Mouse (Mus musculus) embryonic facial prominence, embryonic 12.5 days (tissue): ENCODE results near the gene Spata33. TPM values are rescaled to one million over a fixed set of nuclear protein-coding genes. Genes with fewer than 3 reads are reported as not detected.
A peak's percentile ranks its signal among the peaks of the same experiment; 100 is the strongest.
"Not testable (repeated sequence)": the region's sequence is repeated elsewhere in the genome, so short reads cannot be mapped to it uniquely, and the experiment has no call there.

Experiments used
- ATAC-seq: fragments of 200-750 bp; cut with Nextera tagmentation; 2 replicates; pipeline ENCODE4 v1.8.0; 2017; ENCODE audit not compliant: insufficient number of reproducible peaks, insufficient read depth, low FRiP score, low TSS enrichment
- H3K27ac ChIP-seq: fragments of 300-500 bp; sonication (generic); 2 replicates; pipeline ENCODE4 v1.5.1; 2016; ENCODE audit warnings: mild to moderate bottlenecking
- H3K27me3 ChIP-seq: fragments of 300-500 bp; sonication (generic); 2 replicates; pipeline ENCODE4 v1.6.1; 2016; ENCODE audit warnings: mild to moderate bottlenecking, moderate library complexity
- H3K36me3 ChIP-seq: fragments of 300-500 bp; sonication (generic); 2 replicates; pipeline ENCODE4 v1.6.1; 2016; ENCODE audit warnings: mild to moderate bottlenecking
- H3K4me1 ChIP-seq: fragments of 300-500 bp; sonication (generic); 2 replicates; pipeline ENCODE4 v1.6.1; 2016
- H3K4me2 ChIP-seq: fragments of 300-500 bp; sonication (generic); replicated peaks from 2 replicates; pipeline ENCODE4 v1.6.1; 2016; ENCODE audit warnings: mild to moderate bottlenecking, moderate library complexity
- H3K4me3 ChIP-seq: fragments of 300-500 bp; sonication (generic); 2 replicates; pipeline ENCODE4 v1.5.1; 2016; ENCODE audit warnings: mild to moderate bottlenecking
- H3K9ac ChIP-seq: fragments of 300-500 bp; sonication (generic); 2 replicates; pipeline ENCODE4 v1.6.1; 2016; ENCODE audit warnings: mild to moderate bottlenecking, moderate library complexity
- H3K9me3 ChIP-seq: fragments of 300-500 bp; sonication (generic); 2 replicates; pipeline ENCODE4 v1.6.1; 2016; ENCODE audit warnings: mild to moderate bottlenecking, moderate library complexity
- WGBS: fragments of 180-500 bp; shearing (Covaris S2); methylation state at CpG from one replicate; pipeline ENCODE4 v1.1.7; 2016; 5-methylcytosine and 5-hydroxymethylcytosine counted together
- polyA plus RNA-seq: library from polyadenylated mRNA; unstranded; fragments of >200 nt; fragmentation: Nextera tagmentation; extraction: Ambion mirVana; gene quantifications from 2 replicates; pipeline ENCODE4 v1.2.1, GENCODE M21; 2016

Spata33 gene
- polyA plus RNA-seq: 5.9 and 7.0 TPM in 2 replicates

GRCm38 (mm10) chr8:123212321-123213117, at the start of gene Spata33, which contains the start of gene Chmp1a:
Gene Spata33 (plus strand): TSS chr8:123212832.
Gene Chmp1a (minus strand): TSS chr8:123212763.
- Histone ChIP-seq H3K9ac (peak within 1 kb of the TSS; percentile 92), H3K36me3 (peaks cover 24% of the 10 kb centered on the region), H3K4me3 (peak within 1 kb of the TSS; percentile 97), H3K4me2 (peak within 1 kb of the TSS; percentile 94), H3K9me3 (no peaks in the 10 kb centered on the region), H3K27ac (peak within 1 kb of the TSS; percentile 57), H3K27me3 (no peaks in the 10 kb centered on the region), H3K4me1 (peaks cover 19% of the 10 kb centered on the region)
- WGBS: under 1% methylated on average over 76 of the region's 76 CpGs
- ATAC-seq: peak; percentile 90

- 44% methylated on average over 3 of the region's 3 CpGs for WGBS
- no peak for ATAC-seq
Measured at GRCm38 (mm10) chr8:123181391-123181790, 31.2 kb upstream of the Spata33 start.

GRCm38 (mm10) chr8:123185566-123186409, 26.8 kb upstream of the Spata33 start, which contains the start of gene Dpep1:
Gene Dpep1 (plus strand): TSS chr8:123186242.
- Histone ChIP-seq H3K27ac (peak within 1 kb of the TSS; percentile 81), H3K4me2 (peak within 1 kb of the TSS; percentile 31), H3K4me1 (peaks cover 24% of the 10 kb centered on the region), H3K36me3 (no peaks in the 10 kb centered on the region), H3K4me3 (no peak within 1 kb of the TSS), H3K9me3 (no peaks in the 10 kb centered on the region), H3K27me3 (no peaks in the 10 kb centered on the region), H3K9ac (0 out of 2 replicates have a peak within 1 kb of the TSS, but pooled peaks have one; percentile 12)
- WGBS: 13% methylated on average over 19 of the region's 19 CpGs
- ATAC-seq: no peak

More at GRCm38 (mm10) chr8:123181391-123181790, 31.2 kb upstream of the Spata33 start:
- Histone ChIP-seq H3K4me3 (no peak overlapping the region), H3K9ac (no peak overlapping the region), H3K9me3 (peaks cover 17% of the 10 kb centered on the region), H3K27me3 (no peaks in the 10 kb centered on the region), H3K36me3 (no peaks in the 10 kb centered on the region), H3K4me2 (no peak overlapping the region), H3K4me1 (peaks cover 15% of the 10 kb centered on the region), H3K27ac (no peak overlapping the region)

- Histone ChIP-seq H3K9ac (no peak overlapping the region), H3K4me3 (no peak overlapping the region), H3K27me3 (no peaks in the 10 kb centered on the region), H3K4me1 (peaks cover 24% of the 10 kb centered on the region), H3K36me3 (no peaks in the 10 kb centered on the region), H3K27ac (no peak overlapping the region), H3K9me3 (no peaks in the 10 kb centered on the region), H3K4me2 (no peak overlapping the region)
- WGBS: 80% methylated on average over 2 of the region's 2 CpGs
- ATAC-seq: no peak
Measured at GRCm38 (mm10) chr8:123188006-123188405, 24.6 kb upstream of the Spata33 start.

GRCm38 (mm10) chr8:123188841-123189240, 23.8 kb upstream of the Spata33 start:
- Histone ChIP-seq H3K36me3 (no peaks in the 10 kb centered on the region), H3K9ac (no peak overlapping the region), H3K27ac (no peak overlapping the region), H3K9me3 (no peaks in the 10 kb centered on the region), H3K4me3 (no peak overlapping the region), H3K27me3 (no peaks in the 10 kb centered on the region), H3K4me2 (no peak overlapping the region), H3K4me1 (peaks cover 24% of the 10 kb centered on the region)
- WGBS: 81% methylated on average over 7 of the region's 7 CpGs
- no peak for ATAC-seq

- H3K4me3 ChIP-seq: no peak overlapping the region
- ATAC-seq: no peak; the same call in 1 of the 2 replicates
- WGBS: 2% methylated on average over 9 of the region's 9 CpGs
- 0 out of 2 replicates have a peak overlapping the region, but pooled peaks have one; percentile 2 for H3K9ac ChIP-seq
- H3K4me1 ChIP-seq: peaks cover 16% of the 10 kb centered on the region
- H3K9me3 ChIP-seq: no peaks in the 10 kb centered on the region
- no peaks in the 10 kb centered on the region for H3K36me3 ChIP-seq
- peak overlapping the region; percentile 18; the same call in 1 of the 2 replicates for H3K4me2 ChIP-seq
- no peaks in the 10 kb centered on the region for H3K27me3 ChIP-seq
- H3K27ac ChIP-seq: no peak overlapping the region
Measured at GRCm38 (mm10) chr8:123190678-123191077, 22.0 kb upstream of the Spata33 start.

- 54% methylated on average over 8 of the region's 8 CpGs for WGBS
- H3K27me3 ChIP-seq: no peaks in the 10 kb centered on the region
- no peak overlapping the region for H3K4me2 ChIP-seq
- H3K27ac ChIP-seq: no peak overlapping the region
- H3K4me1 ChIP-seq: peaks cover 4% of the 10 kb centered on the region
- no peak for ATAC-seq
- no peak overlapping the region for H3K4me3 ChIP-seq
- no peak overlapping the region for H3K9ac ChIP-seq
- no peaks in the 10 kb centered on the region for H3K9me3 ChIP-seq
- H3K36me3 ChIP-seq: no peaks in the 10 kb centered on the region
Measured at GRCm38 (mm10) chr8:123191908-123192307, 20.7 kb upstream of the Spata33 start.

GRCm38 (mm10) chr8:123193771-123194170, 18.9 kb upstream of the Spata33 start:
- no peak for ATAC-seq
- WGBS: 84% methylated on average over 9 of the region's 9 CpGs
- Histone ChIP-seq H3K9ac (no peak overlapping the region), H3K4me2 (no peak overlapping the region), H3K9me3 (no peaks in the 10 kb centered on the region), H3K27ac (no peak overlapping the region), H3K4me1 (no peaks in the 10 kb centered on the region), H3K36me3 (no peaks in the 10 kb centered on the region), H3K4me3 (no peak overlapping the region), H3K27me3 (no peaks in the 10 kb centered on the region)

GRCm38 (mm10) chr8:123197016-123197415, 15.6 kb upstream of the Spata33 start:
- H3K4me3 ChIP-seq, H3K9me3 ChIP-seq, ATAC-seq, H3K36me3 ChIP-seq, H3K4me2 ChIP-seq, H3K27ac ChIP-seq, H3K27me3 ChIP-seq, H3K9ac ChIP-seq, H3K4me1 ChIP-seq: not testable (repeated sequence)
- 70% methylated on average over 5 of the region's 5 CpGs for WGBS

- Histone ChIP-seq H3K9ac (no peak overlapping the region), H3K36me3 (peaks cover 5% of the 10 kb centered on the region; the same call in 1 of the 2 replicates), H3K27ac (no peak overlapping the region), H3K4me3 (no peak overlapping the region), H3K4me1 (no peaks in the 10 kb centered on the region), H3K4me2 (no peak overlapping the region), H3K27me3 (no peaks in the 10 kb centered on the region), H3K9me3 (no peaks in the 10 kb centered on the region)
- 71% methylated on average over 14 of the region's 14 CpGs for WGBS
- ATAC-seq: no peak
Measured at GRCm38 (mm10) chr8:123199864-123200263, 12.8 kb upstream of the Spata33 start.

- H3K27me3 ChIP-seq: no peaks in the 10 kb centered on the region
- no peak for ATAC-seq
- no peaks in the 10 kb centered on the region for H3K4me1 ChIP-seq
- H3K27ac ChIP-seq: no peak overlapping the region
- no peak overlapping the region for H3K4me2 ChIP-seq
- 32% methylated on average over 5 of the region's 5 CpGs for WGBS
- no peaks in the 10 kb centered on the region for H3K9me3 ChIP-seq
- no peak overlapping the region for H3K9ac ChIP-seq
- no peak overlapping the region for H3K4me3 ChIP-seq
- peaks cover 24% of the 10 kb centered on the region for H3K36me3 ChIP-seq
Measured at GRCm38 (mm10) chr8:123202288-123202687, 10.3 kb upstream of the Spata33 start.
